Mouse (Mus musculus) left cerebral cortex, adult 2 months (tissue): Measurements from ENCODE around the gene Arl6ip4. TPM values are rescaled to one million over a fixed set of nuclear protein-coding genes. Genes with fewer than 3 reads are reported as not detected.

Experiments
- DNase-seq, 2 experiments: peaks; one replicate each; pipeline ENCODE4 v3.0.0; 2021 to 2022; ENCODE audit warnings: low spot score in 2 of 2, mixed read lengths in 1 of 2; ENCODE audit errors: extremely low spot score in 1 of 2
- H3K27ac ChIP-seq: fragments of 200-600 bp; 2 replicates; pipeline ENCODE4 v1.8.1; 2022
- H3K4me3 ChIP-seq: fragments of 200-600 bp; 2 replicates; pipeline ENCODE4 v1.8.1; 2022
- CTCF ChIP-seq: fragments of 200-600 bp; IDR thresholded peaks from 2 replicates; pipeline ENCODE4 v1.8.1; 2022; ENCODE audit warnings: antibody characterized with exemption, mild to moderate bottlenecking, moderate library complexity
- intact Hi-C: fragments of 180-260 bp; cut with DNase I; formaldehyde crosslinking; loops from one replicate; pipeline ENCODE4 v1.15.1; 2025
- long read RNA-seq, 2 experiments: library from polyadenylated mRNA; stranded (forward); transcript quantifications; one replicate each; pipeline ENCODE4 v2.0.0; 2021; ENCODE audit warnings: borderline mapping rate in 2 of 2
- total RNA-seq, 2 experiments: library from RNA; stranded (reverse); gene quantifications; 2 replicates each; pipeline ENCODE4 v1.2.3; 2021

Gene Arl6ip4
- total RNA-seq, result 10 to 100 TPM; 46.7 to 52.1 TPM
- long read RNA-seq, experiment 1, transcript Arl6ip4-201 (5 exons, 1,192 nt), result major isoform, 38 of 43 reads
- long read RNA-seq, experiment 1, partial matches to known transcripts, result 1 of 43 reads
- long read RNA-seq, experiment 1, other reads (novel, unspliced or antisense), result 4 of 43 reads
- long read RNA-seq, experiment 2, transcript Arl6ip4-201 (5 exons, 1,192 nt), result major isoform, 28 of 32 reads
- long read RNA-seq, experiment 2, partial matches to known transcripts, result 2 of 32 reads
- long read RNA-seq, experiment 2, other reads (novel, unspliced or antisense), result 2 of 32 reads

- intact Hi-C loops, result no loop called here
- no peak for TF ChIP-seq CTCF
- peak within 1 kb of the TSS; percentile 92 for H3K27ac ChIP-seq
Observed at GRCm38 (mm10) chr5:124115990-124116845, at the start of gene Arl6ip4. Arl6ip4 (plus strand) TSS chr5:124116089.

GRCm38 (mm10) chr5:124069657-124070056 lies 46.2 kb upstream of the Arl6ip4 start:
- intact Hi-C loops, result loop anchor here (10.0 kb wide), 1 partner anchor 325 kb away; the partner anchor contains the start of genes Kntc1 and Rsrc2
- TF ChIP-seq CTCF, result no peak
- no peak for DNase-seq
- H3K4me3 ChIP-seq, result no peak overlapping the region
- no peak overlapping the region for H3K27ac ChIP-seq

More at GRCm38 (mm10) chr5:124115990-124116845, at the start of gene Arl6ip4:
- H3K4me3 ChIP-seq, result peak within 1 kb of the TSS; percentile 90
- DNase-seq, result peak; percentile 75 to 79

- TF ChIP-seq CTCF, result no peak
- H3K4me3 ChIP-seq, result no peak overlapping the region
- intact Hi-C loops, result loop anchor here (10.0 kb wide), 1 partner anchor 329 kb away; the partner anchor contains the start of genes Kntc1 and Rsrc2
- no peak overlapping the region for H3K27ac ChIP-seq
- DNase-seq, result no peak
Observed at GRCm38 (mm10) chr5:124073682-124074081, 42.2 kb upstream of the Arl6ip4 start.

- intact Hi-C loops, result loop anchor here (10.0 kb wide), 1 partner anchor 330 kb away; the partner anchor contains the start of genes Kntc1 and Rsrc2
- no peak for TF ChIP-seq CTCF
- Histone ChIP-seq H3K27ac (no peak overlapping the region), H3K4me3 (no peak overlapping the region)
- DNase-seq, result no peak
Observed at GRCm38 (mm10) chr5:124074845-124075307, 41.0 kb upstream of the Arl6ip4 start.

GRCm38 (mm10) chr5:124075716-124076115 lies 40.2 kb upstream of the Arl6ip4 start:
- no peak overlapping the region for H3K27ac ChIP-seq
- no peak for DNase-seq
- H3K4me3 ChIP-seq, result no peak overlapping the region
- no peak for TF ChIP-seq CTCF
- intact Hi-C loops, result loop anchor here (10.0 kb wide), 1 partner anchor 331 kb away; the partner anchor contains the start of genes Kntc1 and Rsrc2

GRCm38 (mm10) chr5:124076559-124076958 lies 39.3 kb upstream of the Arl6ip4 start:
- no peak for TF ChIP-seq CTCF
- Histone ChIP-seq H3K27ac (no peak overlapping the region), H3K4me3 (no peak overlapping the region)
- intact Hi-C loops, result loop anchor here (10.0 kb wide), 1 partner anchor 332 kb away; the partner anchor contains the start of genes Kntc1 and Rsrc2
- DNase-seq, result no peak

GRCm38 (mm10) chr5:124077241-124077640 lies 38.6 kb upstream of the Arl6ip4 start:
- intact Hi-C loops, result loop anchor here (10.0 kb wide), 1 partner anchor 332 kb away; the partner anchor contains the start of genes Kntc1 and Rsrc2
- TF ChIP-seq CTCF, result no peak
- Histone ChIP-seq H3K4me3 (no peak overlapping the region), H3K27ac (no peak overlapping the region)
- no peak for DNase-seq

GRCm38 (mm10) chr5:124077856-124078460 lies 37.9 kb upstream of the Arl6ip4 start:
- H3K4me3 ChIP-seq, result peak overlapping the region; percentile 19; the same call in 1 of the 2 replicates
- H3K27ac ChIP-seq, result peak overlapping the region; percentile 42; the same call in 1 of the 2 replicates
- intact Hi-C loops, result loop anchor here (10.0 kb wide), 1 partner anchor 333 kb away; the partner anchor contains the start of genes Kntc1 and Rsrc2
- TF ChIP-seq CTCF, result no peak
- DNase-seq, result no peak

- intact Hi-C loops, result loop anchor here (10.0 kb wide), 1 partner anchor 334 kb away; the partner anchor contains the start of genes Kntc1 and Rsrc2
- Histone ChIP-seq H3K4me3 (peak overlapping the region; percentile 19; the same call in 1 of the 2 replicates), H3K27ac (peak overlapping the region; percentile 55; the same call in 1 of the 2 replicates)
- TF ChIP-seq CTCF, result no peak
- peak; percentile 44 to 70 for DNase-seq
Observed at GRCm38 (mm10) chr5:124078794-124079416, 37.0 kb upstream of the Arl6ip4 start.

- H3K4me3 ChIP-seq, result no peak overlapping the region
- intact Hi-C loops, result loop anchor here (10.0 kb wide), 1 partner anchor 335 kb away; the partner anchor contains the start of genes Kntc1 and Rsrc2
- no peak for TF ChIP-seq CTCF
- no peak for DNase-seq
- H3K27ac ChIP-seq, result no peak overlapping the region
Observed at GRCm38 (mm10) chr5:124079880-124080279, 36.0 kb upstream of the Arl6ip4 start.
